Mouse (Mus musculus) myocyte (in vitro differentiated cells): ENCODE results near the gene Acer1.

ENCODE experiments used
- E2F4 ChIP-seq: IDR thresholded peaks from one replicate; pipeline ENCODE4 v1.6.1; 2011; ENCODE audit warnings: mild to moderate bottlenecking, control low read depth, moderate library complexity; ENCODE audit not compliant: insufficient read depth
- MAX ChIP-seq: IDR thresholded peaks from one replicate; pipeline ENCODE4 v1.6.1; 2011; ENCODE audit warnings: low read depth, mild to moderate bottlenecking, control low read depth
- POLR2A ChIP-seq: IDR thresholded peaks from one replicate; pipeline ENCODE4 v1.6.1; 2011; ENCODE audit warnings: low read depth, mild to moderate bottlenecking, control low read depth, moderate library complexity; ENCODE audit not compliant: insufficient read length
- USF1 ChIP-seq: IDR thresholded peaks from one replicate; pipeline ENCODE4 v1.6.1; 2011; ENCODE audit warnings: low read depth, mild to moderate bottlenecking, control low read depth, moderate library complexity

DNA sequence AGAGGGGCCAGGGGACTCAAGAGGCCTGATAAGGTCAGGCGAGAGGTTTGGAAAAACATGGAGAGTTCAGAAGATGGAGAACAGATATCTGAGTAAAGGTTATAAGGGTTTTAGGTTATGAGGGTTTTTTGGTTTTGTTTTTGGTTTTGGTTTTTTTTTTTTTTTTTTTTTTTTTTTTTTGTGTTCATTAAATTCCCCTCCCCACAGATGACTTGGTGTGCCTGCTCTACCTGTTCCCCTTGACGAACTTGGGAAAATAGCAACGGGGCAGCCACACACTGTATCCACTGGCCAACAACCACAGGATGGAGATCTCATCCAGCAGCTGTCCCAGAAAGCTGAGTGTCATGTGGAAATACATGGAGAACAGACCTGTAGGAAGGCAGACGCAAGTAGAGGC is 23.3 kb downstream of the Acer1 start:
- TF ChIP-seq MAX (no peak), POLR2A (no peak), USF1 (no peak), E2F4 (no peak)
